Mouse (Mus musculus): ENCODE measurements around the gene Calb2.
A peak's percentile ranks its signal among the peaks of the same experiment; 100 is the strongest.

Gene Calb2

GRCm38 (mm10) chr8:110168046-110168445 lies at the start of gene Calb2:
Calb2 (minus strand) TSS chr8:110168210.
- peak; percentile 8 to 64 for DNase-seq

GRCm38 (mm10) chr8:110217681-110218131 lies 49.7 kb upstream of the Calb2 start:
- peak; percentile 100 for DNase-seq

GRCm38 (mm10) chr8:110217198-110217597 lies 49.2 kb upstream of the Calb2 start:
- DNase-seq, result no peak

- no peak for DNase-seq
Observed at GRCm38 (mm10) chr8:110216253-110216652, 48.2 kb upstream of the Calb2 start.

- no peak for DNase-seq
Observed at GRCm38 (mm10) chr8:110215365-110215764, 47.4 kb upstream of the Calb2 start, which contains the start of gene Cmtr2. Cmtr2 (plus strand) TSS chr8:110215665.

GRCm38 (mm10) chr8:110201806-110202205 lies 33.8 kb upstream of the Calb2 start:
- DNase-seq, result peak in 1 of 2 experiments; percentile 30

- DNase-seq, result peak; percentile 32 to 79
Observed at GRCm38 (mm10) chr8:110196678-110197077, 28.7 kb upstream of the Calb2 start.

GRCm38 (mm10) chr8:110188961-110189750 lies 21.1 kb upstream of the Calb2 start:
- no peak for DNase-seq

- no peak for DNase-seq
Observed at GRCm38 (mm10) chr8:110185538-110185937, 17.5 kb upstream of the Calb2 start.

GRCm38 (mm10) chr8:110183748-110184147 lies 15.7 kb upstream of the Calb2 start:
- peak; percentile 13 to 40 for DNase-seq

GRCm38 (mm10) chr8:110182735-110183367 lies 14.8 kb upstream of the Calb2 start:
- no peak for DNase-seq

- DNase-seq, result no peak
Observed at GRCm38 (mm10) chr8:110177359-110178155, 9.5 kb upstream of the Calb2 start.

GRCm38 (mm10) chr8:110174826-110175225 lies 6.8 kb upstream of the Calb2 start:
- no peak for DNase-seq

GRCm38 (mm10) chr8:110172161-110172560 lies 4.2 kb upstream of the Calb2 start:
- no peak for DNase-seq

- no peak for DNase-seq
Observed at GRCm38 (mm10) chr8:110166270-110166669, 1.7 kb downstream of the Calb2 start.

- no peak for DNase-seq
Observed at GRCm38 (mm10) chr8:110162007-110162406, 6.0 kb downstream of the Calb2 start.

- DNase-seq, result no peak
Observed at GRCm38 (mm10) chr8:110152951-110153350, 15.1 kb downstream of the Calb2 start.

- peak; percentile 39 to 75 for DNase-seq
Observed at GRCm38 (mm10) chr8:110145538-110145937, 22.5 kb downstream of the Calb2 start.

GRCm38 (mm10) chr8:110140770-110141169 lies 27.2 kb downstream of the Calb2 start:
- no peak for DNase-seq

GRCm38 (mm10) chr8:110140156-110140555 lies 27.9 kb downstream of the Calb2 start:
- DNase-seq, result no peak

GRCm38 (mm10) chr8:110135515-110135914 lies 32.5 kb downstream of the Calb2 start:
- DNase-seq, result no peak

GRCm38 (mm10) chr8:110134236-110134635 lies 33.8 kb downstream of the Calb2 start:
- no peak for DNase-seq

- DNase-seq, result peak; percentile 70 to 91
Observed at GRCm38 (mm10) chr8:110130537-110130936, 37.5 kb downstream of the Calb2 start.
